Mouse (Mus musculus): ENCODE measurements around the gene Tmem115. TPM values are rescaled to one million over a fixed set of nuclear protein-coding genes. Genes with fewer than 3 reads are reported as not detected.

The Tmem115 gene
- total RNA-seq, 2 experiments from 2014 or later: 20.6 to 21.4 TPM

DNA sequence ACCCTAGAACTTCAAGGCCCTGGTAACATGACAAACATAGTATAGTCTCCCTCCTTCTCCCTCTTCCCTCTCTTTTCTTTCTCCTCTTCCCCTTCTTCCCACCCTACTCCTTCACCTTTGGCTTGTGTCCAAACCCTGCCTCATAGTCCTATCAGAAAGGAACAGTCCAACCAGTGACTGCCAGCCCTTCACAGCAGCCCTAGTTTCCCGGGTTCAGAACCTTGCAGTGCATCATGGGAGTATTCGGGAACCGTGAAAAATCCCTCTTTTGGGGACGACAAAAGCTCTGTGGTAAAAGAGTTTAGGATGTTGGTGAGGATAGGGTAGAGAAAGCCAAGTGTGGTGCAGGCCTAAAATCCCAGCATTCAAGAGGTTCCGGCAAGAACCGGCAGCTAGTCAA is 13.4 kb upstream of the Tmem115 start:
- intact Hi-C loops (cut with DNase I): no loop called here
- DNase-seq (ENCODE audit: low spot score): no peak

DNA sequence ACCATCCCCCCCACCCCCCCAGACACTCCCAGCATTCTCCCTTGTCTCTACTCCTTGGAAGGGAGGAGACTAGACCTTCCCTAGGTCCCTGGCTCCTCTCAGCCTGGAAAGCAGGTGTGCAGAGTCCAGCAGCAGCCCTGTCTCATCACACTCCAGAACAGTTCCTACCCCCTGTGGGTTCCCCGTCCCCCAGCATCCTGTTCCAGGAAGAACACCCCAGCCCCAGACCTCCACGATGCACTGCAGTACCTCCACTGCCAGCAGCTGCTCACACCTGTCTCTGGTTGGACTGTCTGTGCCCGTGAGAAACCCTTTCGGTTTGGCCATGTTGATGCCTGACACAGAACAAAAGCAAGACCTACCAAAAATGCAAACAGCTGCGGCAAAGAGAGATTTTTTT is 12.6 kb upstream of the Tmem115 start:
- intact Hi-C loops (cut with DNase I): no loop called here
- DNase-seq (ENCODE audit: low spot score): no peak

DNA sequence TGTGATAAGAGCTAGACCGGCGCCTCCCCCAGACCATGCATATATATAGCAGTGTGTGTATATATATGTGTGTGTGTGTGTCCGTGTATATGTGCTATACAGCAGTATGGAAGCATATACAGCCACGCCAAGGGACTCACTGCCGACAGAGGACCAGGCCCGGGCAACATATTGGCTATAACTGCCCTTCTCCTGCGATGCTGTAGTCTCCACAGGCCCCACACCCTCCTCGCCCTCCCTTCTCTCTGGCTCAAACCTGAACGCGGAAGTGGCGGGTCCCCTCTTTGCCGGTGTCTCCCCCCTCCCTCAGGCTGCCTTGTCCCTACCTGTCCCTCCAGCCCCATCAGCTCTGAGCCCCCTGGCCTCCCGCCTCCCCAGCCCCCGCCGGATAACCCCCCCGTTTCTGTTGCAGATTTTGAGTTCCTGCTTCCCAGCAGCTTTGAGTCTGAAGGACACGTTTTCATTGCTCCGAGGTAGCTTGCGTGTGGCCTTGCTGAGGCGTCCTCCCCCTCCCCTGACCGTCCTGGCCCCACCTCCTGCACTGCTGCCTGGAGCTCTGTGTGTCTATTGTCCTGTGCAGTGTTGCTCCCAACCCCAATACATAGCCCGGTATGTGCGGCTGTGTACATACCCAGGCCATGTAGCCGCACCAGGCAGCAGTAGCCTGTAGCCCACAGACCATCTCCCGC is 11.9 kb upstream of the Tmem115 start:
- intact Hi-C loops (cut with DNase I): no loop called here

DNA sequence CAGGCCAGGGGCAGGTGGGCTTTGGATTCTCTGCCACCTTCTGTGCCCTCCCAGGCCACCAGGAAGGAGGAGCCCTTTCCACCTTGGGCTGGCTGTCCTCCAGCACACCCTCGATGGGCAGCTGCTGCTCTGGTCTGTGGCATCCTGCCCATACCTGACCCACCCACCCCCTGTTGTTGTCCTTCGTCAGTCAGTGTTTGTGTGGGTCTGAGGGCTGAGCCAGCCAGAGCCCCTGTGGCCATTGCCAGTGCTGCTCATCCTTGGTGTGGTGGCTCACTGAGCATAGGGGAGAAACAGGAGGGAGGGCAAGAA is 11.4 kb upstream of the Tmem115 start:
- intact Hi-C loops (cut with DNase I): no loop called here
- no peak for DNase-seq (ENCODE audit: low spot score)

More for the DNA sequence above, 11.9 kb upstream of the Tmem115 start:
- DNase-seq (ENCODE audit: low spot score): no peak

DNA sequence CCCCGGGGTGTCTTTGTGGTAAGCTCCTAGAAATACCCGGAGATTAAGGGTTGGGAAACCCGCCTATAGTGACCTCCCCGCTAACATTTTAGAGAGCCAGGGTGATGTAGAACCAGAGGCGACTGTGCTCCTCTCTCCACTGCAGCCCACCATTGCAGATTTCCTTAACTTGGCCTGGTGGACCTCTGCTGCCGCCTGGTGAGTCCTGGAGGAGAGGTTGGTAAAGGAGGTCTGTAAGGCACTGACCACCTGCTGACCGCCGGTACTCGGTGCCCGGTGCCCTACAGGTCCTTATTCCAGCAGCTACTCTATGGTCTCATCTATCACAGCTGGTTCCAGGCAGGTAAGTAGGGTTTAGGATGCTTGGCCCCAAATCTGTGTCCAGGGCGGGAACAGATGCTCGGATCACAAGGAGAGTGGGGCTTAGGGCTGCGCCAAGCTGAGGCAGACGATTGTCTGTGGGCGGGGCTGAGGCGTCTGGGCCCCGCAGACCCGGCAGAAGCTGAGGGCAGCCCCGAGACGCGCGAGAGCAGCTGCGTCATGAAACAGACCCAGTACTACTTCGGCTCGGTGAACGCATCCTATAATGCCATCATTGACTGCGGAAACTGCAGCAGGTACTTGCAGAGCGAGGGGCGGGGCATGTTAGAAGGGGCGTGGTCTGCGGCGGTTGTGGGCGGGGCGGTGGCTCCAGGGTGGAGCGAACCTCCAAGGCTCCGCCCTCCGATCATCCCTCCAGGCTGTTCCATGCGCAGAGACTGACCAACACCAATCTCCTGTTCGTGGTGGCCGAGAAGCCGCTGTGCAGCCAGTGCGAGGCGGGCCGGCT is 7.3 kb upstream of the Tmem115 start:
- intact Hi-C loops (cut with DNase I): no loop called here
- DNase-seq (ENCODE audit: low spot score): peak; percentile 31

DNA sequence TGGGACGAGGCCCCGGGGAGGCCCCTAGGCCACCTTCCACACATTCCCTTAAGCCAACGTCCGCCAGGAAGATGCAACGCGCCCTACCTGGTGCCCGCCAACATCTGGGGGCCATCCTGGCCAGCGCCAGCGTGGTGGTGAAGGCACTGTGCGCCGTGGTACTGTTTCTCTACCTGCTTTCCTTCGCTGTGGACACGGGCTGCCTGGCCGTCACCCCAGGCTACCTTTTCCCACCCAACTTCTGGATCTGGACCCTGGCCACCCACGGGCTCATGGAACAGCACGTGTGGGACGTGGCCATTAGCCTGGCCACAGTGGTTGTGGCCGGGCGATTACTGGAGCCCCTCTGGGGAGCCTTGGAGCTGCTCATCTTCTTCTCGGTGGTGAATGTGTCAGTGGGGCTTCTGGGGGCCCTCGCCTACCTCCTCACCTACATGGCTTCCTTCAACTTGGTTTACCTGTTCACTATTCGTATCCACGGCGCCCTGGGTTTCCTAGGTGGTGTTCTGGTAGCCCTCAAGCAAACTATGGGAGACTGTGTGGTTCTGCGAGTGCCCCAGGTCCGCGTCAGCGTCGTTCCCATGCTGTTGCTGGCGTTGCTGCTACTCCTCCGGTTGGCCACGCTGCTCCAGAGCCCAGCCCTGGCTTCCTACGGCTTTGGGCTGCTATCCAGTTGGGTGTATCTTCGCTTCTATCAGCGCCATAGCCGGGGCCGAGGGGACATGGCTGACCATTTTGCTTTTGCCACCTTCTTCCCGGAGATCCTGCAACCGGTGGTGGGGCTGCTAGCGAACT is 860 bp downstream of the Tmem115 start:
- no peak for DNase-seq (ENCODE audit: low spot score)
- intact Hi-C loops (cut with DNase I): no loop called here

DNA sequence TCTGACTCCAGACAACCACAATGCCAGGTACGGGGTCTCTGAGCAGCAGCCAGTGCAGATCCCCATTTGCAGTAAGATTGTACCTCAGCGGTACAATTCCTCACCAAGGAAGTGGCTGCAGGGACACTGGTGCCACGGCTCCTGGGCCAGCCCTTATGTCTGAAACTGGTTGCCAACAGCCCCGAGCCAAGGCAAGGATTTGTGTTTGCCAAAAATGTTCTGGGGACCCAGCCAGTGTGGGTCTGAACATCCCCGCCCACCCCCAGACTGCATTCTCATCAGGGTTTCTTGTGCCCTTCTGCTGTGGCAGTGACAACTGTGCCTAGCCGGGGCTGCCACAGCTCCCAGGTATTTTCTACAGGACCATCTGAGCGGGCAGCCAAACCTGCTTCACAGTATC is 4.5 kb downstream of the Tmem115 start:
- DNase-seq (ENCODE audit: low spot score): no peak
- intact Hi-C loops (cut with DNase I): no loop called here

DNA sequence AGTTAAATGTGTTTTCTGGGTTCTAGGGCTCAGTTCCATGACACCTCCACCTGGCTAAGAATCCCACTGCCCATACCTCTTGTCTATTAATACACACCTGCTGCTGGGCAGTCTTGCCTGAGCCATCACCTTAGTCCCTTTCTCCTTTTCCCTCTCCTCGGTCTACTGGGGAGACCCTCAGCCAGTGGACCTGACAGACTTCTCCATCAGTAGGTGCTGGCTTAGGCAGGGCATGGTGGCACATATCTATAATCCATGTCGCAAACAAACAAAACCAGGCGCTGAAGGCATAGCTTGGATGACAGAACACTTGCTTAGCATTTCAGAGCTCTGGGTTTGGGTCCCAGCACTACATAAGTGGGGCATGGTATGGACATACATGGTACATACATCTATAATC is 5.0 kb downstream of the Tmem115 start:
- intact Hi-C loops (cut with DNase I): no loop called here
- no peak for DNase-seq (ENCODE audit: low spot score)

DNA sequence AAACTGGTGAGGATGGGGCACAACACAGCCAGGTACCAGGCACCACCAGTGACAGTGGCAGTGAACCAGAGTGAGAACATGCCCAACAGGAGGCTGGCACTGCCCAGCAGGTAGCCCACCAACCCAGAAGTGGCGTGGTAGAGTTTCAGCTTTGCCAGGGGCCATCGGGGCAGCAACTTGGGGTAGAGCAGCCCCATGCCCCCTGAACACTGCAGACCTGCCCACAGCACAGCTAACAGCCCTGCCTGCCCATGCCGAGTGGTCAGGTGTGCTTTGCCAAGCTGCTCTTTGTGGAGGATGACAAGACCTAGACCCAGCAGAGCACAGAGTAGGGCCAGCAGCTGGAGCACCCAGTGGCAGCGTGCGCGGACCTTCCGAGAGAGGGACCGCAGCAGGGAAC is 6.2 kb downstream of the Tmem115 start:
- intact Hi-C loops (cut with DNase I): no loop called here
- DNase-seq (ENCODE audit: low spot score): no peak

DNA sequence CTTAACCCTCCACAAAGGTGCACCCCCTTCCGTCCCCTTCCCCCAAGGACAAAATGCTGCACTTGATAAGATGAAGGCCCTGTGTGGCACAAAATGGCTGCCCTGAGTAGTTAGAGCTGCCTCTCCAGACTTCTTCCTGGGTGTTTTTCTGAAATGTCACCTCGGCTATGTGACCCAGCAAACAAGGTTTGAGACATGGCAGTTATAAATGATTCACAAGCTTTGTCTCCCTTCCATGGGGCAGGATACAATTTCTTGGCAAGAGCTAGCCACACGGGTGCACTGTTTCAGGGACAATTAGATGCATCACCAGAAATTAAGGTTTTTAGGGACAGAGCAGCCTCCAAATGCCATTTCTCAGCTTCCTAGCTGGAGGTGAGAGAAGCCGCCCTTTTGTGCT is 6.7 kb downstream of the Tmem115 start:
- intact Hi-C loops (cut with DNase I): no loop called here

DNA sequence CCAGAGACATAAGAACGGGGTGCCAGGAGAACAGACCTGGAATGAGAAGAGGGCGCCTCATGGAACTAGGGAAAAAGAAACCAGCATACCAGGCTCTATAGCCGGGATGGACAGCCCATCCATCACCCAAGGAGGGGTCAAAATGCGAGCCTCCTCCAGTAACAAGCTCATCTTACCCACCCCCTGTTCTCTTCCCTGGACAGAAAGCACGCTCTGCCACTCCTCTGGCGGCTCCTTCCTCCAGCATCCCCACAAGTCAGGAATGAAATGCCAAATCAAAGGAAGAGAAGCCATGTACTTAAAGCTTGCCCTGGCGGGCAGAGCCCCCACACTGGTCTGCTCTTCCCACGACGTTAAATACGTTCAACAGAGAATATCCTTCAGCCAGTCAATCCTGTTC is 7.3 kb downstream of the Tmem115 start:
- DNase-seq (ENCODE audit: low spot score): no peak
- intact Hi-C loops (cut with DNase I): no loop called here

More for the DNA sequence above, 6.7 kb downstream of the Tmem115 start:
- DNase-seq (ENCODE audit: low spot score): no peak

DNA sequence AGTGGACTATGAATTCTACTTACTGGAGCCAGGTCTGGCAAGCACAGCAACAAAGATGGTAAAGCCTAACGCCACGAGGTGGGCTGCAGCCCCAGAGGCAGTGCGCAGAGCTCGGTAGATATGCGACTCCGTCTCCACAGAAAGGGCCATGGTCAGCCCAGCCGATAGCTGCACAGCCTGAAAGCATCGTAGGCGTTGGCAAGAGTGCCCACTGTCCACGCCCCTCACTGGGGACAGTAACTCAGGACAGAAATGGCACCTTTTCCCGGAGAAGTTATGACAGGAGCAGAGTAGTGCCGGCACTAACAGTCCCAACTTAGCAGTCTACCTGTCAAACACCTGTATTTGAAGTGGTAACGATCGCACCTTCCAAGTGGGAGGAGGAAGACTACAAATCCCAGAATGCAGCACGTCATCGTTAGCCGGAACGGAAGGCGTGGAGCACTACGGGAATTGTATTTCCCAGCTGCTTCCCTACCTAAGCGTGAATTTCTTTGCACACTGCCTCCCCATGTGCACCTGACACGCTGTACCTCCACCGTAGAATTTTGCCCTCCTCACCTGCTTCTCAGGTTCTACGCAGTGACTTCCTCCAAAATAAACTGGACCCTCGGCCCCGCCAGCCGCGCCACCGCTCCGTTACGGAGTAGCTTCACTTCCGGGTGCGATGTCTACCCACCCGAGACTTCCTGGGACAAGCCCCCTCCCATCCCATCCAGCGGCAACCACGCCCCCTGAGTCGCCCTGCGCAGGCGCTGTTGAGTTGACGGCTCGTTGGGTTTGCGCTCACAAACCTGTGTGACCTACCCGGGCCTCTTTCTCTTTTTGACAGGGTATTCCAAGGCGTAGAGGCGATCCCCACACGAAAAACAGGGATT is 8.0 kb downstream of the Tmem115 start, which contains the start of the genes Cyb561d2 and Nprl2:
Gene Cyb561d2 (minus strand): TSS at position 720 of the 878 bp plus-strand sequence.
Gene Nprl2 (plus strand): TSS at position 753 of the 878 bp plus-strand sequence.
- intact Hi-C loops (cut with DNase I): no loop called here
- peak; percentile 91 for DNase-seq (ENCODE audit: low spot score)

DNA sequence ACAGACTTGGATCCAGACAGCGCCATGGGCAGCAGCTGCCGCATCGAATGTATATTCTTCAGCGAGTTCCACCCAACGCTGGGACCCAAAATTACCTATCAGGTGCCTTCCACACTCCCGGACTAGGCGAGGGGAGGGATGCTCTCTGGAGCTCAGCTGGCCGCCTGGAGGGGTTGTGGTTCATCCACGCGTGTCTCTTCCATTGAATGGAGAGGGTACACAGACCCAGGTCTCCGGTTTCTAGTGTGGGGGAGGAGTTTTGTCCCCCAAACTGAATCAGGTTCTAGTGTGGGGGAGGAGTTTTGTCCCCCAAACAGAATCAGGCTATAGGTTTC is 8.6 kb downstream of the Tmem115 start:
- intact Hi-C loops (cut with DNase I): no loop called here
- no peak for DNase-seq (ENCODE audit: low spot score)

DNA sequence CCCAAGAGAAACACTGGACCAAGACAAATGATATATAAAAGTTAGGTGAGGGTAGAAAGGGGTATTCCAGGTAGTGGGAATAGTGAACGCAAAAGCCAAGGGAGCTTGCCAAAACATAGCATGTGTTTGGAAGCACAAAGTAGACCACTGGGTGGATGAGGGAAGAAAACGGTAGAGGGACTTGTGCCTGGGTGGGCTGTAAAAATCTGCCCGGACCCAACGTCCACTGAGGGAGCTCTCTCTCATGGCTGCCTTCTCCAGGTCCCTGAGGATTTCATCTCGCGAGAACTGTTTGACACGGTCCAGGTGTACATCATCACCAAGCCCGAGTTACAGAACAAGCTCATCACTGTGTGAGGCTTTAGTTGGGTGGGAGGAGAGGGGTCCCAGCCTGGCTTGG is 9.0 kb downstream of the Tmem115 start:
- intact Hi-C loops (cut with DNase I): no loop called here
- no peak for DNase-seq (ENCODE audit: low spot score)

DNA sequence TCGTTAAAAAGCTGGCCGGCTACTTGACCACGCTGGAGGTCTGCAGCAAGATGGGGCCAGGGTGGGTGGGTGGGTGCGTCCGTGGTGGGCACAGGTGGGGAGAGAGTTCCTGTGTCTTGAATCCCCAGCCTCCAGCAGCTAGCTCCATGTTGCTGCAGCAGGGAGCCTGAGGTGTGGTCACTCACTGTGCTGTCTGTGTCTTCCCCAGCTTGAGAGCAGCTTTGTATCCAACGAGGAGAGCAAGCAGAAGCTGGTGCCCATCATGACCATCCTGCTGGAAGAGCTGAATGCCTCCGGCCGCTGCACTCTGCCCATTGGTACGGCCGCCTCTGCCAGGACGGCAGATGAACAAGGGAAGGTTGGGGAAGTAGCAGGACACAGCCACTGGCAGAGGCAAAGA is 9.6 kb downstream of the Tmem115 start:
- DNase-seq (ENCODE audit: low spot score): no peak
- intact Hi-C loops (cut with DNase I): no loop called here

DNA sequence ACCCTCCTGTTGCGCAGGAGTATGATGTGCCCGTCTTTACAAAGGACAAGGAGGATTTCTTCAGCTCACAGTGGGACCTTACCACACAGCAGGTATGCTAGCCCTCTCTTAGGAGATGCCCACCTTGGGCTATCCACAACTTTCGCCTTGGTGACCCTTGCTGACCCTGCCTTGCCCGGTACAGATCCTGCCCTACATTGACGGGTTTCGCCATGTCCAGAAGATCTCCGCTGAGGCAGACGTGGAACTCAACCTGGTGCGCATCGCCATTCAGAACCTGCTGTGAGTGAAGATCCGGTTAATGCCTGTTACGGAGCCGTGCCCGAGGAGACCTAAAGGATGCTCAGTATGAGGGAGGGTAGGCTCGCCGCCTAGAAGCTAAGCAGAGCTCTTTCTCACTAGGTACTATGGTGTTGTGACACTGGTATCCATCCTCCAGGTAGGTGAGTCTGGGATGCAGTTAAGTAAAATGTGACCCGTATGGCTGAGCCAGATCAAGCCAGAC is 10.5 kb downstream of the Tmem115 start:
- intact Hi-C loops (cut with DNase I): no loop called here
- DNase-seq (ENCODE audit: low spot score): no peak

DNA sequence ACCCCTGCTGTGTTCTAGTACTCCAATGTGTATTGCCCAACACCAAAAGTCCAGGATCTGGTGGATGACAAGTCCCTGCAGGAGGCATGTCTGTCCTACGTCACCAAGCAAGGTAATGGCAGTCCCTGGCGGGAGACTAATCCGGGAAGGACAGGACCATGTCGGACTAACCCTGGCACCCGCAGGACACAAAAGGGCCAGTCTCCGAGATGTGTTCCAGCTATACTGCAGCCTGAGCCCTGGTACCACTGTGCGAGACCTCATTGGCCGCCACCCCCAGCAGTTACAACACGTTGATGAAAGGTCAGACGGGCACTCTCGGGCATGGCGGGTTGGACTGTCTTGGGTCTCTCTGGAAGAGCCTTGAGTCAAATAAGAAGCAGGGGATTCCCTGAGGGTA is 11.0 kb downstream of the Tmem115 start:
- no peak for DNase-seq (ENCODE audit: low spot score)
- intact Hi-C loops (cut with DNase I): no loop called here

DNA sequence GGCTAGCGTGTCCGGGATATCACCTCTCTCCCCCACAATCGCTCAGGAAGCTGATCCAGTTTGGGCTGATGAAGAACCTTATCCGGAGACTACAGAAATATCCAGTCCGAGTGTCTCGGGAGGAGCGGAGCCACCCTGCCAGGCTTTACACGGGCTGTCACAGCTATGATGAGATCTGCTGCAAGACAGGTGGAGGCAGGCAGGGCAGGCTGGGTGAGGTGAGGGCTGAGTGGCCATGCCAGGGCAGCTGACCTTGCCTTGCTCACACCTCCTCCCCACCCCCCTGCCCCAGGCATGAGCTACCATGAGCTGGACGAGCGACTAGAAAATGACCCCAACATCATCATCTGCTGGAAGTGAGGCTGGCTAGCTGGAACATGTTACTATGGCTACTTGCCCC is 11.5 kb downstream of the Tmem115 start:
- intact Hi-C loops (cut with DNase I): no loop called here
- no peak for DNase-seq (ENCODE audit: low spot score)

DNA sequence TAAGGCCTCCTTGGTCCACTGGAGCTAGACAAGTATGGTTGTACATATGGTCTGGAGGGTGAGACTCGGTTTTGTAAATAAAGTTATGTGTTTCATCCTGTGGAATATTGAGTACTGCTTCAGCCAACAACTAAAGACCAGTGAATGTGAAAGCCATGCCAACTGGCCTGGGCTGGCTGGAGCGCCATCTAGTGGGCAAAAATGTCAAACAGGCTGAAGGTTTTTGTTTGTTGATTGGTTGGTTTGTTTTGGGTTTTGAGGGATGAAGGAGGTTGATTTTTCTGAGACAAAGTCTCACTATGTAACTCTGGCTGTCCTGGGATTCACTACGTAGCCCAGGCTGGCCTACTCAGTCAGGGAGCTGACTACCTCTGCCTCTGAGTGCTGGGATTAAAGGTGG is 11.9 kb downstream of the Tmem115 start:
- intact Hi-C loops (cut with DNase I): no loop called here
- DNase-seq (ENCODE audit: low spot score): no peak

DNA sequence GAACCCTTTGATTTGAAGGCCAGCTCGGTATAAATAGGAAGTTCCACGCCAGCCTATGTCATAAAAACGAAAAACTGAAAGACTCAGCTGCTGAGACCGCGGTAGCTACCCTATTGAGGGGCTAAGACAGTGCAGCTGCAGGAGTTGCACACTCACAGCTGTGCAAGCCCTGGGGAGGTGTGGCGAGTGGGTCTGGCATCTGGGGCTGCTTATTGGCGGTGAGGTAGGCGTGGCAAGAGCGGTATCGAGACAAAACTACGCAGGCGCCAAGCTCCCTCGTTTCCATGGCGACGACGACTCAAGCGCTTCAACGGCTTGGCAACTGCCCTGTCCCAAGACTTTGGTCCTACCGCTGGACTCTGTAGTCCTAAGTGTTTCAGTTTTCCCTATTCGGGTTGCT is 13.3 kb downstream of the Tmem115 start, which contains the start of gene Zmynd10:
Gene Zmynd10 (plus strand): TSS at position 273 of the 400 bp plus-strand sequence.
- DNase-seq (ENCODE audit: low spot score): peak; percentile 76
- intact Hi-C loops (cut with DNase I): loop anchor here (1.0 kb wide), 1 partner anchor 14 kb away; no protein-coding TSS in a partner anchor

Data from heart, postnatal 25 days (tissue).